9 mouse cellular contexts compared by ENCODE assay signal in the genomic region with DNA sequence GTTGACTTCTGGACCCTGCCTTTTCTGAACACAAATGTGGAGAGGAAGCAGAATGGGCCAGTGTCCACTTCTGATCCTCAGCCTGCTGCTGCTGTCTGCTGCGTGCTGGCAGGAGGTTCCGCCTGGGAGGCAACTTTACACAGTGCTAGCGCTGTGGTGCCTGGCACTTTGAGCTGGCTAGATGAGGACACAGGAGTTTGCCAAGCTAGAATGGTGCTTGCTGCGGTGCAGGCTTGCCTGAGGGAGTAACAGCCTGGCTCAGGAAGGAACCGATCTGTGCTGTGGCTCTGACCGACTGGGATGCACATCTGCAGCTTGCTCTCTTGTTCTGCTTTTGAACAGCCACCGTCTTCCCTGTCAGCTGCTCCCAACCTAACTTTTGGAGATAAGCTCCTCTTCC. TPM values are rescaled to one million over a fixed set of nuclear protein-coding genes. Genes with fewer than 3 reads are reported as not detected.
A peak's percentile ranks its signal among the peaks of the same experiment; 100 is the strongest.
DNase-seq lines count a peak whose midpoint lies in the region; ATAC-seq lines count a peak whose summit lies in the region.
"Had no signal": no experiment of that assay in that cellular context is flagged by ENCODE, and none has a peak within 500 bp of the region (broad histone marks: within the 10 kb centered on the region; RNA-seq: fewer than 3 reads in every experiment).

No protein-coding gene starts in this region.

- H3K4me3 ChIP-seq in forebrain, embryonic 15.5 days = no peak overlapping the region
- no peak overlapping the region for H3K4me3 ChIP-seq in forebrain, embryonic 10.5 days
- no peak overlapping the region for H3K4me3 ChIP-seq in embryonic facial prominence, embryonic 15.5 days (replicated peaks)
- H3K4me3 ChIP-seq in intestine, embryonic 15.5 days (replicated peaks) = no peak overlapping the region

- 62% methylated on average over 7 of the region's 7 CpGs for WGBS in forebrain, embryonic 15.5 days
- WGBS in forebrain, embryonic 10.5 days = 60% methylated on average over 7 of the region's 7 CpGs
- 34% methylated on average over 7 of the region's 7 CpGs for WGBS in embryonic facial prominence, embryonic 15.5 days
- 74% methylated on average over 7 of the region's 7 CpGs for WGBS in intestine, embryonic 15.5 days

- no peak for DNase-seq in forebrain, embryonic 10.5 days (ENCODE audit: extremely low spot score, low spot score)
- DNase-seq in lung, adult 18-20 months = peak; percentile 10 to 13
- DNase-seq in lung, postnatal 25 days (ENCODE audit: low spot score) = no peak
- DNase-seq in testis, postnatal 10 days (ENCODE audit: low spot score) = no peak

- no peaks in the 10 kb centered on the region for H3K36me3 ChIP-seq in forebrain, embryonic 15.5 days
- H3K36me3 ChIP-seq in forebrain, embryonic 10.5 days (replicated peaks) = no peaks in the 10 kb centered on the region
- no peaks in the 10 kb centered on the region for H3K36me3 ChIP-seq in embryonic facial prominence, embryonic 15.5 days
- no peaks in the 10 kb centered on the region for H3K36me3 ChIP-seq in intestine, embryonic 15.5 days

- no peaks in the 10 kb centered on the region for H3K9me3 ChIP-seq in forebrain, embryonic 15.5 days
- H3K9me3 ChIP-seq in forebrain, embryonic 10.5 days = no peaks in the 10 kb centered on the region
- no peaks in the 10 kb centered on the region for H3K9me3 ChIP-seq in embryonic facial prominence, embryonic 15.5 days (replicated peaks)
- no peaks in the 10 kb centered on the region for H3K9me3 ChIP-seq in intestine, embryonic 15.5 days

- H3K27me3 ChIP-seq in forebrain, embryonic 15.5 days = no peaks in the 10 kb centered on the region
- no peaks in the 10 kb centered on the region for H3K27me3 ChIP-seq in forebrain, embryonic 10.5 days (ENCODE audit: poor library complexity, severe bottlenecking)
- H3K27me3 ChIP-seq in embryonic facial prominence, embryonic 15.5 days = no peaks in the 10 kb centered on the region
- H3K27me3 ChIP-seq in intestine, embryonic 15.5 days (replicated peaks) = no peaks in the 10 kb centered on the region

- H3K27ac ChIP-seq in forebrain, embryonic 15.5 days (replicated peaks) = no peak overlapping the region
- no peak overlapping the region for H3K27ac ChIP-seq in forebrain, embryonic 10.5 days
- H3K27ac ChIP-seq in embryonic facial prominence, embryonic 15.5 days (replicated peaks) = 0 out of 2 replicates have a peak overlapping the region, but pooled peaks have one; percentile 19
- no peak overlapping the region for H3K27ac ChIP-seq in intestine, embryonic 15.5 days

- no peak overlapping the region for H3K4me2 ChIP-seq in forebrain, embryonic 15.5 days (replicated peaks)
- no peak overlapping the region for H3K4me2 ChIP-seq in embryonic facial prominence, embryonic 15.5 days (replicated peaks)
- no peak overlapping the region for H3K4me2 ChIP-seq in intestine, embryonic 15.5 days (replicated peaks)

- H3K9ac ChIP-seq in forebrain, embryonic 15.5 days (replicated peaks) = no peak overlapping the region
- no peak overlapping the region for H3K9ac ChIP-seq in embryonic facial prominence, embryonic 15.5 days
- no peak overlapping the region for H3K9ac ChIP-seq in intestine, embryonic 15.5 days

- peaks cover under 1% of the 10 kb centered on the region; the same call in 1 of the 2 replicates for H3K4me1 ChIP-seq in forebrain, embryonic 15.5 days
- H3K4me1 ChIP-seq in forebrain, embryonic 10.5 days = peaks cover 17% of the 10 kb centered on the region
- H3K4me1 ChIP-seq in embryonic facial prominence, embryonic 15.5 days = peaks cover 18% of the 10 kb centered on the region
- H3K4me1 ChIP-seq in intestine, embryonic 15.5 days (replicated peaks) = peaks cover 22% of the 10 kb centered on the region

- peak; percentile 53 for ATAC-seq in forebrain, embryonic 15.5 days (replicated peaks)
- peak; percentile 55; the same call in 1 of the 2 replicates for ATAC-seq in embryonic facial prominence, embryonic 15.5 days (ENCODE audit: insufficient number of reproducible peaks, low FRiP score, low TSS enrichment, low read depth)
- peak; percentile 75 for ATAC-seq in megakaryocyte, adult 5-6 weeks (ENCODE audit: poor library complexity, severe bottlenecking)
- no peak for ATAC-seq in intestine, embryonic 15.5 days
- ATAC-seq: CD4-positive, CD25-positive, alpha-beta regulatory T cell, adult 4 months had no signal

RNA-seq across cellular contexts. Expression of a gene that starts 5.4 kb away (rescaled TPM):
- polyA plus RNA-seq in forebrain, embryonic 15.5 days (2015; fragmentation: Nextera tagmentation; extraction: Ambion mirVana) = not detected in 2 replicates
- not detected in 2 replicates for polyA plus RNA-seq in forebrain, embryonic 10.5 days (2016; fragmentation: Nextera tagmentation; extraction: Ambion mirVana)
- polyA plus RNA-seq in embryonic facial prominence, embryonic 15.5 days (2015; fragmentation: Nextera tagmentation; extraction: Ambion mirVana) = 0.09 and 0.11 TPM in 2 replicates
- 0.13 TPM in 1 of 2 replicates, not detected in the other for total RNA-seq in megakaryocyte, adult 5-6 weeks (2015)
- 0.12 TPM in 1 of 2 replicates, not detected in the other for total RNA-seq in megakaryocyte, adult 5-6 weeks (2017)
- 0.16 and 0.28 TPM in 2 replicates for polyA plus RNA-seq in intestine, embryonic 15.5 days (2015; fragmentation: Nextera tagmentation; extraction: Ambion mirVana)

Comparison
In these comparisons a context has a peak if more than half of its experiments do, and no peak if none do; other contexts are left out.
1. DNase-seq: peak in lung, adult 18-20 months (2 of 2); none in forebrain, embryonic 10.5 days (single experiment), lung, postnatal 25 days (single experiment) and testis, postnatal 10 days (single experiment).